Mouse (Mus musculus) embryonic facial prominence, embryonic 11.5 days (tissue): ENCODE measurements around the gene Ankrd28. TPM values are rescaled to one million over a fixed set of nuclear protein-coding genes. Genes with fewer than 3 reads are reported as not detected.
A peak's percentile ranks its signal among the peaks of the same experiment; 100 is the strongest.

Source experiments
- ATAC-seq: fragments of 200-750 bp; cut with Nextera tagmentation; replicated peaks from 2 replicates; pipeline ENCODE4 v1.8.0; 2017; ENCODE audit warnings: low read depth; ENCODE audit not compliant: insufficient number of reproducible peaks, low FRiP score, low TSS enrichment
- DNase-seq: peaks from one replicate; pipeline ENCODE4 v3.0.0-alpha.2; 2015; ENCODE audit warnings: low spot score
- H3K27ac ChIP-seq: fragments of 300-500 bp; sonication (generic); replicated peaks from 2 replicates; pipeline ENCODE4 v1.5.1; 2014; ENCODE audit warnings: mild to moderate bottlenecking, low read depth, low read length, control low read depth
- H3K27me3 ChIP-seq: fragments of 300-500 bp; sonication (generic); 2 replicates; pipeline ENCODE4 v1.6.1; 2014; ENCODE audit warnings: mild to moderate bottlenecking, low read length, moderate library complexity, mixed read lengths; ENCODE audit not compliant: control insufficient read depth, insufficient read depth
- H3K36me3 ChIP-seq: fragments of 300-500 bp; sonication (generic); replicated peaks from 2 replicates; pipeline ENCODE4 v1.6.1; 2014; ENCODE audit warnings: low read depth, mild to moderate bottlenecking, low read length, moderate library complexity, mixed read lengths; ENCODE audit not compliant: control insufficient read depth, insufficient read depth
- H3K4me1 ChIP-seq: fragments of 300-500 bp; sonication (generic); 2 replicates; pipeline ENCODE4 v1.6.1; 2014; ENCODE audit warnings: low read length, mixed read lengths; ENCODE audit not compliant: control insufficient read depth, insufficient read depth
- H3K4me2 ChIP-seq: fragments of 300-500 bp; sonication (generic); 2 replicates; pipeline ENCODE4 v1.6.1; 2014; ENCODE audit warnings: low read depth, mild to moderate bottlenecking, control low read depth, low read length, moderate library complexity
- H3K4me3 ChIP-seq: fragments of 300-500 bp; sonication (generic); 2 replicates; pipeline ENCODE4 v1.5.1; 2014; ENCODE audit warnings: low read depth, low read length, control low read depth
- H3K9ac ChIP-seq: fragments of 300-500 bp; sonication (generic); replicated peaks from 2 replicates; pipeline ENCODE4 v1.6.1; 2014; ENCODE audit warnings: mild to moderate bottlenecking, control low read depth, low read length
- H3K9me3 ChIP-seq: fragments of 300-500 bp; sonication (generic); replicated peaks from 2 replicates; pipeline ENCODE4 v1.6.1; 2016; ENCODE audit warnings: mild to moderate bottlenecking, low read length, inconsistent platforms, mixed read lengths; ENCODE audit not compliant: control insufficient read depth
- WGBS: fragments of 180-500 bp; shearing (Covaris S2); extraction: QIAGEN DNeasy Blood & Tissue Kit; methylation state at CpG from one replicate; pipeline ENCODE4 v1.1.7; 2014; 5-methylcytosine and 5-hydroxymethylcytosine counted together
- polyA plus RNA-seq: library from polyadenylated mRNA; unstranded; fragments of >200 nt; fragmentation: Nextera tagmentation; extraction: Ambion mirVana; gene quantifications from 2 replicates; pipeline ENCODE4 v1.2.1, GENCODE M21; 2014

The Ankrd28 gene
- polyA plus RNA-seq, 1 experiment from 2014 or later, result 9.6 TPM

- H3K27me3 ChIP-seq, result no peaks in the 10 kb centered on the region
- no peak overlapping the region for H3K4me2 ChIP-seq
- H3K9me3 ChIP-seq, result no peaks in the 10 kb centered on the region
- ATAC-seq (no peak), DNase-seq (no peak)
- H3K36me3 ChIP-seq, result no peaks in the 10 kb centered on the region
- H3K4me1 ChIP-seq, result no peaks in the 10 kb centered on the region; the same call in 1 of the 2 replicates
- H3K9ac ChIP-seq, result no peak overlapping the region
- H3K4me3 ChIP-seq, result no peak overlapping the region
- no peak overlapping the region for H3K27ac ChIP-seq
- WGBS, result 45% methylated on average over 2 of the region's 2 CpGs
Observed at GRCm38 (mm10) chr14:31803791-31804190, 26.7 kb downstream of the Ankrd28 start.

GRCm38 (mm10) chr14:31800976-31801375 lies 29.5 kb downstream of the Ankrd28 start:
- Histone ChIP-seq H3K9me3 (no peaks in the 10 kb centered on the region), H3K27ac (no peak overlapping the region), H3K4me3 (no peak overlapping the region), H3K36me3 (no peaks in the 10 kb centered on the region), H3K4me1 (no peaks in the 10 kb centered on the region; the same call in 1 of the 2 replicates), H3K27me3 (no peaks in the 10 kb centered on the region), H3K4me2 (no peak overlapping the region), H3K9ac (no peak overlapping the region)
- DNase-seq (no peak), ATAC-seq (no peak)
- whole genome bisulfite sequencing, result 89% methylated on average over 7 of the region's 7 CpGs

- DNase-seq (no peak), ATAC-seq (no peak)
- no peak overlapping the region for H3K4me2 ChIP-seq
- no peaks in the 10 kb centered on the region for H3K36me3 ChIP-seq
- no peaks in the 10 kb centered on the region for H3K27me3 ChIP-seq
- no peak overlapping the region for H3K9ac ChIP-seq
- no peaks in the 10 kb centered on the region; the same call in 1 of the 2 replicates for H3K4me1 ChIP-seq
- no peaks in the 10 kb centered on the region for H3K9me3 ChIP-seq
- no peak overlapping the region for H3K27ac ChIP-seq
- no peak overlapping the region for H3K4me3 ChIP-seq
- 69% methylated on average over 5 of the region's 5 CpGs for WGBS
Observed at GRCm38 (mm10) chr14:31800446-31800845, 30.0 kb downstream of the Ankrd28 start.

GRCm38 (mm10) chr14:31798937-31799336 lies 31.5 kb downstream of the Ankrd28 start:
- H3K4me3 ChIP-seq, result no peak overlapping the region
- DNase-seq, result no peak

GRCm38 (mm10) chr14:31795535-31795934 lies 34.9 kb downstream of the Ankrd28 start:
- no peak for ATAC-seq
- WGBS, result 64% methylated on average over 1 of the region's 1 CpGs

More at GRCm38 (mm10) chr14:31798937-31799336, 31.5 kb downstream of the Ankrd28 start:
- H3K36me3 ChIP-seq, result no peaks in the 10 kb centered on the region
- H3K9me3 ChIP-seq, result no peaks in the 10 kb centered on the region
- ATAC-seq, result no peak
- H3K9ac ChIP-seq, result no peak overlapping the region
- no peak overlapping the region for H3K27ac ChIP-seq
- H3K4me2 ChIP-seq, result no peak overlapping the region
- H3K4me1 ChIP-seq, result no peaks in the 10 kb centered on the region; the same call in 1 of the 2 replicates
- H3K27me3 ChIP-seq, result no peaks in the 10 kb centered on the region
- 59% methylated on average over 10 of the region's 10 CpGs for WGBS

GRCm38 (mm10) chr14:31794776-31795126 lies 35.7 kb downstream of the Ankrd28 start:
- no peak overlapping the region for H3K9ac ChIP-seq
- no peak for ATAC-seq

More at GRCm38 (mm10) chr14:31795535-31795934, 34.9 kb downstream of the Ankrd28 start:
- H3K4me2 ChIP-seq, result no peak overlapping the region
- no peaks in the 10 kb centered on the region; the same call in 1 of the 2 replicates for H3K4me1 ChIP-seq
- H3K9me3 ChIP-seq, result no peaks in the 10 kb centered on the region
- no peaks in the 10 kb centered on the region for H3K27me3 ChIP-seq
- no peak overlapping the region for H3K9ac ChIP-seq
- H3K36me3 ChIP-seq, result no peaks in the 10 kb centered on the region
- DNase-seq, result no peak
- no peak overlapping the region for H3K27ac ChIP-seq
- H3K4me3 ChIP-seq, result no peak overlapping the region

GRCm38 (mm10) chr14:31793979-31794775 lies 36.3 kb downstream of the Ankrd28 start:
- H3K4me3 ChIP-seq, result no peak overlapping the region
- 69% methylated on average over 4 of the region's 4 CpGs for WGBS
- no peaks in the 10 kb centered on the region for H3K9me3 ChIP-seq
- H3K9ac ChIP-seq, result no peak overlapping the region
- H3K27me3 ChIP-seq, result no peaks in the 10 kb centered on the region
- no peak overlapping the region for H3K27ac ChIP-seq
- H3K36me3 ChIP-seq, result no peaks in the 10 kb centered on the region
- no peaks in the 10 kb centered on the region; the same call in 1 of the 2 replicates for H3K4me1 ChIP-seq
- no peak overlapping the region for H3K4me2 ChIP-seq
- DNase-seq, result peak; percentile 65
- peak; percentile 87 for ATAC-seq

More at GRCm38 (mm10) chr14:31794776-31795126, 35.7 kb downstream of the Ankrd28 start:
- Histone ChIP-seq H3K27ac (no peak overlapping the region), H3K9me3 (no peaks in the 10 kb centered on the region), H3K4me2 (no peak overlapping the region), H3K36me3 (no peaks in the 10 kb centered on the region), H3K27me3 (no peaks in the 10 kb centered on the region), H3K4me1 (no peaks in the 10 kb centered on the region; the same call in 1 of the 2 replicates), H3K4me3 (no peak overlapping the region)
- 50% methylated on average over 1 of the region's 1 CpGs for WGBS
- DNase-seq, result no peak

GRCm38 (mm10) chr14:31790797-31791196 lies 39.7 kb downstream of the Ankrd28 start:
- H3K4me2 ChIP-seq, result no peak overlapping the region
- ATAC-seq (no peak), DNase-seq (peak; percentile 73)
- no peaks in the 10 kb centered on the region for H3K4me1 ChIP-seq
- 73% methylated on average over 1 of the region's 1 CpGs for WGBS
- H3K27ac ChIP-seq, result no peak overlapping the region
- H3K36me3 ChIP-seq, result no peaks in the 10 kb centered on the region
- no peaks in the 10 kb centered on the region for H3K9me3 ChIP-seq
- no peaks in the 10 kb centered on the region for H3K27me3 ChIP-seq
- H3K9ac ChIP-seq, result no peak overlapping the region
- no peak overlapping the region for H3K4me3 ChIP-seq
